In genomic region chr8:41878029-41878748, GRCm38 (mm10) we compare ENCODE assay signal across 21 mouse cellular contexts.
A peak's percentile ranks its signal among the peaks of the same experiment; 100 is the strongest.
DNase-seq lines count a peak whose midpoint lies in the region; ATAC-seq and TF ChIP-seq lines count a peak whose summit lies in the region.
"Had no signal": no experiment of that assay in that cellular context is flagged by ENCODE, and none has a peak within 500 bp of the region (broad histone marks: within the 10 kb centered on the region; RNA-seq: fewer than 3 reads in every experiment).

No protein-coding gene starts in this region.

- H3K36me3 ChIP-seq in hindbrain, embryonic 12.5 days, result no peaks in the 10 kb centered on the region
- no peaks in the 10 kb centered on the region for H3K36me3 ChIP-seq in hindbrain, embryonic 16.5 days (ENCODE audit: control insufficient read depth, insufficient read depth, low read length)
- no peaks in the 10 kb centered on the region for H3K36me3 ChIP-seq in forebrain, embryonic 15.5 days
- H3K36me3 ChIP-seq: embryonic facial prominence, embryonic 15.5 days; limb, embryonic 12.5 days had no signal

- DNase-seq in brain, adult 2 months (ENCODE audit: low read depth, low spot score), result peak; percentile 52
- DNase-seq in urinary bladder, postnatal 4 days (ENCODE audit: low spot score in 2 of 2), result no peak
- DNase-seq in layer of hippocampus, adult 2 months (ENCODE audit: low spot score in 2 of 2), result no peak
- DNase-seq: adrenal gland, postnatal 14 days; cerebellum, adult 2 months; gastrocnemius, postnatal 14 days; heart, adult 2 months; thymus, postnatal 14 days had no signal

- no peak for TF ChIP-seq POLR2A in olfactory bulb, adult 2 months (IDR thresholded peaks at IDR 0.05; ENCODE audit: insufficient read depth, low read depth, low read length)

- H3K4me2 ChIP-seq in hindbrain, embryonic 12.5 days (replicated peaks), result no peak overlapping the region
- no peak overlapping the region for H3K4me2 ChIP-seq in hindbrain, embryonic 16.5 days (ENCODE audit: low read length)
- no peak overlapping the region for H3K4me2 ChIP-seq in forebrain, embryonic 15.5 days (replicated peaks)
- H3K4me2 ChIP-seq: embryonic facial prominence, embryonic 15.5 days; hindbrain, embryonic 14.5 days; limb, embryonic 12.5 days had no signal

- no peak overlapping the region for H3K27ac ChIP-seq in hindbrain, embryonic 12.5 days
- no peak overlapping the region for H3K27ac ChIP-seq in hindbrain, embryonic 16.5 days (ENCODE audit: low read depth, low read length)
- no peak overlapping the region for H3K27ac ChIP-seq in forebrain, embryonic 15.5 days (replicated peaks)
- 0 out of 2 replicates have a peak overlapping the region, but pooled peaks have one; percentile 57 for H3K27ac ChIP-seq in olfactory bulb, adult 2 months (ENCODE audit: insufficient read depth, low read depth, low read length)
- H3K27ac ChIP-seq in layer of hippocampus, adult 2 months, result no peak overlapping the region
- H3K27ac ChIP-seq: embryonic facial prominence, embryonic 15.5 days; heart, adult 2 months; hindbrain, embryonic 14.5 days; left cerebral cortex, adult 2 months; limb, embryonic 12.5 days; liver, embryonic 14.5 days; stomach, postnatal 0 days had no signal

- no peaks in the 10 kb centered on the region for H3K4me1 ChIP-seq in hindbrain, embryonic 12.5 days
- H3K4me1 ChIP-seq in hindbrain, embryonic 16.5 days (ENCODE audit: control insufficient read depth, insufficient read depth, low read depth, low read length), result no peaks in the 10 kb centered on the region
- peaks cover 10% of the 10 kb centered on the region; the same call in 1 of the 2 replicates for H3K4me1 ChIP-seq in forebrain, embryonic 15.5 days
- no peaks in the 10 kb centered on the region for H3K4me1 ChIP-seq in olfactory bulb, adult 2 months (ENCODE audit: control insufficient read depth, insufficient read depth, low read length)
- H3K4me1 ChIP-seq: embryonic facial prominence, embryonic 15.5 days; limb, embryonic 12.5 days had no signal

- ATAC-seq in hindbrain, embryonic 12.5 days (ENCODE audit: low FRiP score), result peak; percentile 48; the same call in 1 of the 2 replicates
- ATAC-seq in hindbrain, embryonic 16.5 days, result no peak
- ATAC-seq in forebrain, embryonic 15.5 days (replicated peaks), result peak; percentile 69
- ATAC-seq: activated CD4-positive, CD25-positive, alpha-beta regulatory T cell, adult 4 months; intestine, postnatal 0 days had no signal

- H3K4me3 ChIP-seq in hindbrain, embryonic 12.5 days, result no peak overlapping the region
- no peak overlapping the region for H3K4me3 ChIP-seq in hindbrain, embryonic 16.5 days (ENCODE audit: low read length)
- no peak overlapping the region for H3K4me3 ChIP-seq in forebrain, embryonic 15.5 days
- H3K4me3 ChIP-seq in olfactory bulb, adult 2 months (ENCODE audit: insufficient read depth, low read depth, low read length), result no peak overlapping the region
- no peak overlapping the region for H3K4me3 ChIP-seq in layer of hippocampus, adult 2 months
- H3K4me3 ChIP-seq: embryonic facial prominence, embryonic 15.5 days; heart, adult 2 months; left cerebral cortex, adult 2 months; limb, embryonic 12.5 days; myocyte had no signal

- 19% methylated on average over 2 of the region's 2 CpGs for WGBS in hindbrain, embryonic 12.5 days
- 24% methylated on average over 2 of the region's 2 CpGs for WGBS in hindbrain, embryonic 16.5 days
- 5% methylated on average over 2 of the region's 2 CpGs for WGBS in forebrain, embryonic 15.5 days
- WGBS in olfactory bulb, adult 2 months, result 8% methylated on average over 2 of the region's 2 CpGs

- H3K27me3 ChIP-seq in hindbrain, embryonic 12.5 days, result no peaks in the 10 kb centered on the region
- H3K27me3 ChIP-seq in hindbrain, embryonic 16.5 days (replicated peaks; ENCODE audit: control insufficient read depth, insufficient read depth, low read length), result no peaks in the 10 kb centered on the region
- no peaks in the 10 kb centered on the region for H3K27me3 ChIP-seq in forebrain, embryonic 15.5 days
- H3K27me3 ChIP-seq: embryonic facial prominence, embryonic 15.5 days; limb, embryonic 12.5 days had no signal

- H3K9ac ChIP-seq in hindbrain, embryonic 12.5 days, result no peak overlapping the region
- no peak overlapping the region for H3K9ac ChIP-seq in hindbrain, embryonic 16.5 days (ENCODE audit: low read depth, low read length)
- H3K9ac ChIP-seq in forebrain, embryonic 15.5 days (replicated peaks), result no peak overlapping the region
- H3K9ac ChIP-seq: embryonic facial prominence, embryonic 15.5 days; hindbrain, embryonic 14.5 days; limb, embryonic 12.5 days; liver, embryonic 14.5 days had no signal

- no peaks in the 10 kb centered on the region for H3K9me3 ChIP-seq in hindbrain, embryonic 12.5 days (replicated peaks)
- no peaks in the 10 kb centered on the region for H3K9me3 ChIP-seq in hindbrain, embryonic 16.5 days (ENCODE audit: control insufficient read depth, low read length)
- H3K9me3 ChIP-seq in forebrain, embryonic 15.5 days, result no peaks in the 10 kb centered on the region
- H3K9me3 ChIP-seq: embryonic facial prominence, embryonic 15.5 days; limb, embryonic 12.5 days had no signal

- TF ChIP-seq CTCF in olfactory bulb, adult 2 months (IDR thresholded peaks at IDR 0.05; ENCODE audit: insufficient read depth, low read depth, low read length), result no peak
- TF ChIP-seq CTCF in layer of hippocampus, adult 2 months (conservative IDR thresholded peaks at IDR 0.05), result no peak
